In genomic region chr13:45469481-45470301, GRCm38 (mm10) we compare ENCODE assay signal across 8 mouse cellular contexts. TPM values are rescaled to one million over a fixed set of nuclear protein-coding genes. Genes with fewer than 3 reads are reported as not detected.
DNase-seq lines count a peak whose midpoint lies in the region; ATAC-seq and TF ChIP-seq lines count a peak whose summit lies in the region.

No protein-coding gene starts in this region.

- H3K27ac ChIP-seq in gastrocnemius, adult 2 months, result peak overlapping the region; percentile 64
- H3K27ac ChIP-seq in neural tube, embryonic 12.5 days, result no peak overlapping the region

- H3K4me3 ChIP-seq in gastrocnemius, adult 2 months, result peak overlapping the region; percentile 46
- H3K4me3 ChIP-seq in neural tube, embryonic 12.5 days, result no peak overlapping the region

- peak overlapping the region; percentile 46 for H3K4me2 ChIP-seq in neural tube, embryonic 12.5 days (replicated peaks)

- H3K36me3 ChIP-seq in neural tube, embryonic 12.5 days, result no peaks in the 10 kb centered on the region

- 14% methylated on average over 19 of the region's 19 CpGs for WGBS in neural tube, embryonic 12.5 days

- no peak overlapping the region for H3K9ac ChIP-seq in neural tube, embryonic 12.5 days

- peak; percentile 12 to 68 for DNase-seq in urinary bladder, postnatal 36 days (ENCODE audit: low spot score in 2 of 2)
- no peak for DNase-seq in urinary bladder, adult 2 months (ENCODE audit: low spot score)
- peak; percentile 61 for DNase-seq in gastrocnemius, adult 2 months
- peak; percentile 76 to 85 for DNase-seq in kidney, postnatal 25 days
- no peak for DNase-seq in layer of hippocampus, postnatal 25 days (ENCODE audit: extremely low spot score in 1 of 2, low spot score in 1 of 2)
- no peak for DNase-seq in left cerebral cortex, postnatal 25 days (ENCODE audit: low spot score in 2 of 2)
- no peak for DNase-seq in layer of hippocampus, adult 18-20 months (ENCODE audit: low spot score in 2 of 2)

- ATAC-seq in neural tube, embryonic 12.5 days (ENCODE audit: low FRiP score, low read depth), result peak; percentile 84

- intact Hi-C loops in gastrocnemius, adult 2 months (cut with DNase I), result no loop called here
- intact Hi-C loops in left cerebral cortex, postnatal 25 days (cut with DNase I), result no loop called here

- peaks cover 21% of the 10 kb centered on the region for H3K27me3 ChIP-seq in neural tube, embryonic 12.5 days (replicated peaks)

- TF ChIP-seq CTCF in gastrocnemius, adult 2 months (IDR thresholded peaks at IDR 0.05), result no peak

- H3K9me3 ChIP-seq in neural tube, embryonic 12.5 days, result no peaks in the 10 kb centered on the region

- H3K4me1 ChIP-seq in neural tube, embryonic 12.5 days, result peaks cover 14% of the 10 kb centered on the region

RNA-seq across cellular contexts. Expression of gene Gmpr, which starts 37.6 kb away (rescaled TPM):
- polyA plus RNA-seq in urinary bladder, adult 2 months (2012; rRNA removed), result 77.6 and 80.5 TPM in 2 replicates
- 100 to 1,000 TPM; 152 to 185 TPM for total RNA-seq in gastrocnemius, adult 2 months (2021)
- polyA plus RNA-seq in neural tube, embryonic 12.5 days (2016; fragmentation: Nextera tagmentation; extraction: Ambion mirVana), result 22.0 and 24.9 TPM in 2 replicates
- total RNA-seq in layer of hippocampus, postnatal 25 days (2021), result 10 to 100 TPM; 68.7 to 71.2 TPM
- total RNA-seq in left cerebral cortex, postnatal 25 days (2021), result 10 to 100 TPM; 41.8 to 47.4 TPM
- 10 to 100 TPM; 67.0 to 69.7 TPM for total RNA-seq in layer of hippocampus, adult 18-20 months (2021)

Comparison
In these comparisons a context has a peak if more than half of its experiments do, and no peak if none do; other contexts are left out.
1. DNase-seq: peak in urinary bladder, postnatal 36 days (2 of 2), gastrocnemius, adult 2 months (single experiment) and kidney, postnatal 25 days (2 of 2); none in urinary bladder, adult 2 months (single experiment), layer of hippocampus, postnatal 25 days (0 of 2), left cerebral cortex, postnatal 25 days (0 of 2) and layer of hippocampus, adult 18-20 months (0 of 2).